In the genomic region with DNA sequence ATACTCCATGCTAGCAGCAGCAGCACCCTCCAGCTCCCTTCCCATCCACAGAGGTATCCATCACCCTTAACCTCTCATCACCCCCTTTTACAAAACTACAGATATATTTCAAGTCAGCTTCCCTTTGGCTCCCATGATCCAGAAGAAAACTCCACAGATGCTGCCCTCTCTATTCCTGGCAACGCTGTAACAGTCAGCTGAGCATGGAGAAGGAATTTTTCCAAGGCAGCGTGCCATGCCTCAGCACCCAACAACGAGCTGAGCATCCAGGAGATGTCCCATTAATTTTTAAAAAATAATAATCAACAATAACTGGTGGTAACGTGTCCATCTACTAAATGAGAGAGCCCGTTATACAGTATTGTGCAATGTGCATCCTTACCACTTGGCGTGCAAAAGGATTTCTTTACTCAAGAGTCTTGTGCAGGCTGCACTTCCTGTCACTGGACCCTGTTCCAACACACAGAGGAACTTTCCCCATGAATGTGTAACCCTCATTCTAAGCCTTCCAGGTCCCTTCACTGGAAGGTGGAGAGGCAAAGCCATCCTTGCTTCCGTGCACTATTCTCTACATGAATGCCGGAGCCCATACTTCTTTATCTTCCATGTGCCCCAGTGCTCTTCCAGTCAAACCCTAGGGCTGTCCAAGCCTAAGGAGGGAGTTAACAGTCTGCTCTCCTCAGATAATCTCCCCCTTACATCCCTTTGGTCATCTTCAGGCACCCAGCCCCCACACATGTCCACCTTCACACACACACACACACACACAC, we compare ENCODE assay signal across 9 mouse cellular contexts. TPM values are rescaled to one million over a fixed set of nuclear protein-coding genes. Genes with fewer than 3 reads are reported as not detected.
DNase-seq lines count a peak whose midpoint lies in the region; ATAC-seq and TF ChIP-seq lines count a peak whose summit lies in the region.
"Had no signal": no experiment of that assay in that cellular context is flagged by ENCODE, and none has a peak within 500 bp of the region (broad histone marks: within the 10 kb centered on the region; RNA-seq: fewer than 3 reads in every experiment).

No protein-coding gene starts in this region.

- DNase-seq in forebrain, embryonic 10.5 days (ENCODE audit: extremely low spot score, low spot score), result no peak
- peak; percentile 52 for DNase-seq in Muller cell, postnatal 12 days (ENCODE audit: inconsistent ontology term)
- DNase-seq in forebrain, postnatal 0 days, result no peak
- DNase-seq in right cerebral cortex, postnatal 14 days, result no peak
- no peak for DNase-seq in thymus, adult 2 months
- no peak for DNase-seq in spleen, postnatal 4 days (ENCODE audit: low spot score in 2 of 2)
- DNase-seq: adrenal gland, postnatal 14 days had no signal

- no peaks in the 10 kb centered on the region for H3K9me3 ChIP-seq in forebrain, embryonic 10.5 days
- no peaks in the 10 kb centered on the region for H3K9me3 ChIP-seq in forebrain, embryonic 16.5 days (ENCODE audit: control insufficient read depth, low read length)
- no peaks in the 10 kb centered on the region for H3K9me3 ChIP-seq in forebrain, postnatal 0 days (ENCODE audit: low read length)
- H3K9me3 ChIP-seq in limb, embryonic 15.5 days, result no peaks in the 10 kb centered on the region

- peak overlapping the region; percentile 57 for H3K4me3 ChIP-seq in forebrain, embryonic 10.5 days
- H3K4me3 ChIP-seq in forebrain, embryonic 16.5 days (replicated peaks; ENCODE audit: low read length), result no peak overlapping the region
- no peak overlapping the region; the same call in 1 of the 2 replicates for H3K4me3 ChIP-seq in forebrain, postnatal 0 days (ENCODE audit: low read depth, low read length)
- H3K4me3 ChIP-seq in limb, embryonic 15.5 days, result peak overlapping the region; percentile 51
- no peak overlapping the region for H3K4me3 ChIP-seq in thymus, adult 2 months (ENCODE audit: control insufficient read depth, insufficient read depth, low read length)

- H3K4me1 ChIP-seq in forebrain, embryonic 10.5 days, result peaks cover 81% of the 10 kb centered on the region
- H3K4me1 ChIP-seq in forebrain, embryonic 16.5 days (replicated peaks; ENCODE audit: control insufficient read depth, insufficient read depth, low read length), result peaks cover 43% of the 10 kb centered on the region
- H3K4me1 ChIP-seq in forebrain, postnatal 0 days (ENCODE audit: insufficient read depth), result peaks cover 17% of the 10 kb centered on the region
- peaks cover 58% of the 10 kb centered on the region for H3K4me1 ChIP-seq in limb, embryonic 15.5 days
- H3K4me1 ChIP-seq in thymus, adult 2 months (replicated peaks; ENCODE audit: control insufficient read depth, insufficient read depth, low read length), result no peaks in the 10 kb centered on the region

- no peak for TF ChIP-seq POLR2A in thymus, adult 2 months (IDR thresholded peaks at IDR 0.05; ENCODE audit: control insufficient read depth, extremely low read depth, insufficient read depth, low read length, poor library complexity)

- H3K36me3 ChIP-seq in forebrain, embryonic 10.5 days (replicated peaks), result no peaks in the 10 kb centered on the region
- H3K36me3 ChIP-seq in forebrain, embryonic 16.5 days (ENCODE audit: control insufficient read depth, insufficient read depth), result no peaks in the 10 kb centered on the region
- no peaks in the 10 kb centered on the region for H3K36me3 ChIP-seq in forebrain, postnatal 0 days (ENCODE audit: insufficient read depth)
- no peaks in the 10 kb centered on the region for H3K36me3 ChIP-seq in limb, embryonic 15.5 days
- H3K36me3 ChIP-seq in thymus, adult 2 months (ENCODE audit: control insufficient read depth, insufficient read depth, low read length), result no peaks in the 10 kb centered on the region

- H3K9ac ChIP-seq in forebrain, embryonic 16.5 days (replicated peaks; ENCODE audit: low read depth, low read length), result no peak overlapping the region
- H3K9ac ChIP-seq in forebrain, postnatal 0 days, result no peak overlapping the region
- no peak overlapping the region; the same call in 1 of the 2 replicates for H3K9ac ChIP-seq in limb, embryonic 15.5 days

- peak; percentile 41 for TF ChIP-seq CTCF in forebrain, postnatal 0 days (IDR thresholded peaks at IDR 0.05; ENCODE audit: low read depth)
- no peak for TF ChIP-seq CTCF in thymus, adult 2 months (IDR thresholded peaks at IDR 0.05; ENCODE audit: borderline replicate concordance, control insufficient read depth, extremely low read depth, insufficient read depth, low read length, poor library complexity)

- no peak overlapping the region for H3K4me2 ChIP-seq in forebrain, embryonic 16.5 days (ENCODE audit: low read length)
- peak overlapping the region; percentile 65 for H3K4me2 ChIP-seq in forebrain, postnatal 0 days (ENCODE audit: low read depth)
- peak overlapping the region; percentile 69 for H3K4me2 ChIP-seq in limb, embryonic 15.5 days

- ATAC-seq in forebrain, embryonic 16.5 days, result no peak
- no peak for ATAC-seq in forebrain, postnatal 0 days
- no peak for ATAC-seq in limb, embryonic 15.5 days (ENCODE audit: insufficient number of reproducible peaks, low FRiP score, low TSS enrichment, low read depth)

- H3K27ac ChIP-seq in forebrain, embryonic 10.5 days, result peak overlapping the region; percentile 48; the same call in 1 of the 2 replicates
- no peak overlapping the region for H3K27ac ChIP-seq in forebrain, embryonic 16.5 days (ENCODE audit: low read length)
- no peak overlapping the region for H3K27ac ChIP-seq in forebrain, postnatal 0 days (ENCODE audit: low read depth, low read length)
- H3K27ac ChIP-seq in limb, embryonic 15.5 days, result no peak overlapping the region
- no peak overlapping the region for H3K27ac ChIP-seq in thymus, adult 2 months (ENCODE audit: control insufficient read depth, insufficient read depth, low read length)

- WGBS in forebrain, embryonic 10.5 days, result 53% methylated on average over 8 of the region's 8 CpGs
- WGBS in forebrain, embryonic 16.5 days, result 48% methylated on average over 8 of the region's 8 CpGs
- WGBS in forebrain, postnatal 0 days, result 41% methylated on average over 8 of the region's 8 CpGs
- WGBS in limb, embryonic 15.5 days, result 47% methylated on average over 8 of the region's 8 CpGs
- WGBS in thymus, adult 2 months, result 55% methylated on average over 8 of the region's 8 CpGs

- peaks cover 90% of the 10 kb centered on the region for H3K27me3 ChIP-seq in forebrain, embryonic 10.5 days (ENCODE audit: poor library complexity, severe bottlenecking)
- H3K27me3 ChIP-seq in forebrain, embryonic 16.5 days (replicated peaks; ENCODE audit: control insufficient read depth, insufficient read depth, low read length), result peaks cover 25% of the 10 kb centered on the region
- H3K27me3 ChIP-seq in forebrain, postnatal 0 days (ENCODE audit: insufficient read depth, low read length), result peaks cover 46% of the 10 kb centered on the region
- H3K27me3 ChIP-seq in limb, embryonic 15.5 days, result 0 out of 2 replicates have a peak, but pooled peaks cover 5% of the 10 kb centered on the region
- H3K27me3 ChIP-seq in thymus, adult 2 months (ENCODE audit: control insufficient read depth, insufficient read depth, low read length), result no peaks in the 10 kb centered on the region; the same call in 1 of the 2 replicates

RNA-seq across cellular contexts. Expression of gene Ntf3, which starts 5.0 kb away (rescaled TPM):
- 6.6 and 6.7 TPM in 2 replicates for polyA plus RNA-seq in forebrain, embryonic 10.5 days (2016; fragmentation: Nextera tagmentation; extraction: Ambion mirVana)
- 4.7 and 6.8 TPM in 2 replicates for polyA plus RNA-seq in forebrain, embryonic 16.5 days (2015; fragmentation: Nextera tagmentation; extraction: Ambion mirVana)
- total RNA-seq in forebrain, postnatal 0 days (2014; rRNA removed), result 13.8 and 14.4 TPM in 2 replicates
- 14.1 and 15.9 TPM in 2 replicates for polyA plus RNA-seq in forebrain, postnatal 0 days (2015; fragmentation: Nextera tagmentation; extraction: Ambion mirVana)
- polyA plus RNA-seq in limb, embryonic 15.5 days (2015; fragmentation: Nextera tagmentation; extraction: Ambion mirVana), result 16.9 and 19.2 TPM in 2 replicates
- polyA plus RNA-seq in thymus, adult 2 months (2012; rRNA removed), result 0.40 and 0.42 TPM in 2 replicates

Comparison
In these comparisons a context has a peak if more than half of its experiments do, and no peak if none do; other contexts are left out.
1. H3K4me3 ChIP-seq: peak in forebrain, embryonic 10.5 days (single experiment) and limb, embryonic 15.5 days (single experiment); none in forebrain, embryonic 16.5 days (single experiment), forebrain, postnatal 0 days (single experiment) and thymus, adult 2 months (single experiment).